Mouse (Mus musculus) megakaryocyte, embryonic 14.5 days (primary cell): ENCODE results near the gene Gnaz.

ENCODE experiments used
- FLI1 ChIP-seq: IDR thresholded peaks from 2 replicates; pipeline ENCODE4 v1.6.1; 2012; ENCODE audit warnings: low read length, inconsistent platforms, mixed read lengths
- GATA1 ChIP-seq: IDR thresholded peaks from 3 replicates; pipeline ENCODE4 v1.6.1; 2012; ENCODE audit warnings: mixed read lengths, low read length, inconsistent platforms, borderline replicate concordance

- no peak for TF ChIP-seq GATA1
- TF ChIP-seq FLI1 = no peak
These were observed 23.8 kb downstream of the Gnaz start for GRCm38 (mm10) chr10:74990584-74991322.
